Mouse (Mus musculus): ENCODE data around the gene Mecr. TPM values are rescaled to one million over a fixed set of nuclear protein-coding genes. Genes with fewer than 3 reads are reported as not detected.
A peak's percentile ranks its signal among the peaks of the same experiment; 100 is the strongest.

Gene Mecr
- polyA plus RNA-seq, 1 experiment from 2014 or later: 56.1 TPM

GRCm38 (mm10) chr4:131813798-131814197 is 29.5 kb upstream of the Mecr start:
- no peaks in the 10 kb centered on the region for H3K9me3 ChIP-seq (replicated peaks; ENCODE audit: control insufficient read depth, low read length)
- H3K4me1 ChIP-seq (ENCODE audit: control insufficient read depth, insufficient read depth, low read length): 0 out of 2 replicates have a peak, but pooled peaks cover 2% of the 10 kb centered on the region
- ATAC-seq (ENCODE audit: insufficient read depth, low FRiP score): peak; percentile 58; the same call in 1 of the 2 replicates
- no peaks in the 10 kb centered on the region for H3K36me3 ChIP-seq (ENCODE audit: control insufficient read depth, insufficient read depth, low read length)
- H3K27me3 ChIP-seq (ENCODE audit: control insufficient read depth, insufficient read depth, low read length): no peaks in the 10 kb centered on the region
- no peak overlapping the region for H3K4me2 ChIP-seq (ENCODE audit: low read depth, low read length)
- no peak overlapping the region for H3K9ac ChIP-seq (ENCODE audit: low read length)
- H3K4me3 ChIP-seq (replicated peaks; ENCODE audit: low read length): no peak overlapping the region
- H3K27ac ChIP-seq (ENCODE audit: low read length): no peak overlapping the region
- 67% methylated on average over 7 of the region's 7 CpGs for WGBS

GRCm38 (mm10) chr4:131814869-131815268 is 28.4 kb upstream of the Mecr start:
- no peak overlapping the region for H3K4me2 ChIP-seq (ENCODE audit: low read depth, low read length)
- no peaks in the 10 kb centered on the region for H3K27me3 ChIP-seq (ENCODE audit: control insufficient read depth, insufficient read depth, low read length)
- no peaks in the 10 kb centered on the region for H3K9me3 ChIP-seq (replicated peaks; ENCODE audit: control insufficient read depth, low read length)
- no peak for ATAC-seq (ENCODE audit: insufficient read depth, low FRiP score)
- no peak overlapping the region for H3K9ac ChIP-seq (ENCODE audit: low read length)
- no peaks in the 10 kb centered on the region for H3K36me3 ChIP-seq (ENCODE audit: control insufficient read depth, insufficient read depth, low read length)
- no peak overlapping the region for H3K4me3 ChIP-seq (replicated peaks; ENCODE audit: low read length)
- H3K27ac ChIP-seq (ENCODE audit: low read length): no peak overlapping the region
- 76% methylated on average over 10 of the region's 10 CpGs for WGBS
- 0 out of 2 replicates have a peak, but pooled peaks cover 2% of the 10 kb centered on the region for H3K4me1 ChIP-seq (ENCODE audit: control insufficient read depth, insufficient read depth, low read length)

GRCm38 (mm10) chr4:131815774-131816173 is 27.5 kb upstream of the Mecr start:
- no peak overlapping the region for H3K4me2 ChIP-seq (ENCODE audit: low read depth, low read length)
- no peak for ATAC-seq (ENCODE audit: insufficient read depth, low FRiP score)
- no peaks in the 10 kb centered on the region for H3K27me3 ChIP-seq (ENCODE audit: control insufficient read depth, insufficient read depth, low read length)
- H3K36me3 ChIP-seq (ENCODE audit: control insufficient read depth, insufficient read depth, low read length): no peaks in the 10 kb centered on the region
- 61% methylated on average over 10 of the region's 10 CpGs for WGBS
- no peak overlapping the region for H3K4me3 ChIP-seq (replicated peaks; ENCODE audit: low read length)
- no peaks in the 10 kb centered on the region for H3K9me3 ChIP-seq (replicated peaks; ENCODE audit: control insufficient read depth, low read length)
- 0 out of 2 replicates have a peak, but pooled peaks cover 2% of the 10 kb centered on the region for H3K4me1 ChIP-seq (ENCODE audit: control insufficient read depth, insufficient read depth, low read length)
- no peak overlapping the region for H3K9ac ChIP-seq (ENCODE audit: low read length)
- no peak overlapping the region for H3K27ac ChIP-seq (ENCODE audit: low read length)

- Histone ChIP-seq H3K4me3 (replicated peaks; ENCODE audit: low read length) (no peak overlapping the region), H3K9me3 (replicated peaks; ENCODE audit: control insufficient read depth, low read length) (no peaks in the 10 kb centered on the region), H3K4me1 (ENCODE audit: control insufficient read depth, insufficient read depth, low read length) (peaks cover 16% of the 10 kb centered on the region)
Observed at GRCm38 (mm10) chr4:131818926-131819325, 24.3 kb upstream of the Mecr start.

GRCm38 (mm10) chr4:131821161-131821731 is 22.0 kb upstream of the Mecr start:
- no peak overlapping the region for H3K4me3 ChIP-seq (replicated peaks; ENCODE audit: low read length)
- peak; percentile 31; the same call in 1 of the 2 replicates for ATAC-seq (ENCODE audit: insufficient read depth, low FRiP score)
- peak overlapping the region; percentile 74; the same call in 1 of the 2 replicates for H3K27ac ChIP-seq (ENCODE audit: low read length)
- H3K4me2 ChIP-seq (ENCODE audit: low read depth, low read length): no peak overlapping the region
- no peaks in the 10 kb centered on the region for H3K36me3 ChIP-seq (ENCODE audit: control insufficient read depth, insufficient read depth, low read length)
- H3K9me3 ChIP-seq (replicated peaks; ENCODE audit: control insufficient read depth, low read length): no peaks in the 10 kb centered on the region
- 51% methylated on average over 16 of the region's 16 CpGs for WGBS
- H3K4me1 ChIP-seq (ENCODE audit: control insufficient read depth, insufficient read depth, low read length): peaks cover 17% of the 10 kb centered on the region
- H3K9ac ChIP-seq (ENCODE audit: low read length): no peak overlapping the region
- H3K27me3 ChIP-seq (ENCODE audit: control insufficient read depth, insufficient read depth, low read length): no peaks in the 10 kb centered on the region

More at GRCm38 (mm10) chr4:131818926-131819325, 24.3 kb upstream of the Mecr start:
- no peak overlapping the region for H3K9ac ChIP-seq (ENCODE audit: low read length)
- no peak overlapping the region for H3K4me2 ChIP-seq (ENCODE audit: low read depth, low read length)
- WGBS: 57% methylated on average over 23 of the region's 23 CpGs
- H3K36me3 ChIP-seq (ENCODE audit: control insufficient read depth, insufficient read depth, low read length): no peaks in the 10 kb centered on the region
- no peaks in the 10 kb centered on the region for H3K27me3 ChIP-seq (ENCODE audit: control insufficient read depth, insufficient read depth, low read length)
- no peak overlapping the region for H3K27ac ChIP-seq (ENCODE audit: low read length)
- ATAC-seq (ENCODE audit: insufficient read depth, low FRiP score): no peak

GRCm38 (mm10) chr4:131822583-131822982 is 20.7 kb upstream of the Mecr start:
- peak; percentile 42; the same call in 1 of the 2 replicates for ATAC-seq (ENCODE audit: insufficient read depth, low FRiP score)
- H3K27me3 ChIP-seq (ENCODE audit: control insufficient read depth, insufficient read depth, low read length): no peaks in the 10 kb centered on the region
- H3K4me3 ChIP-seq (replicated peaks; ENCODE audit: low read length): no peak overlapping the region
- 64% methylated on average over 3 of the region's 3 CpGs for WGBS
- H3K9ac ChIP-seq (ENCODE audit: low read length): no peak overlapping the region
- peaks cover 31% of the 10 kb centered on the region for H3K4me1 ChIP-seq (ENCODE audit: control insufficient read depth, insufficient read depth, low read length)
- H3K36me3 ChIP-seq (ENCODE audit: control insufficient read depth, insufficient read depth, low read length): no peaks in the 10 kb centered on the region
- no peaks in the 10 kb centered on the region for H3K9me3 ChIP-seq (replicated peaks; ENCODE audit: control insufficient read depth, low read length)
- peak overlapping the region; percentile 74 for H3K27ac ChIP-seq (ENCODE audit: low read length)
- H3K4me2 ChIP-seq (ENCODE audit: low read depth, low read length): no peak overlapping the region

GRCm38 (mm10) chr4:131824939-131825338 is 18.3 kb upstream of the Mecr start:
- Histone ChIP-seq H3K27ac (ENCODE audit: low read length) (peak overlapping the region; percentile 34), H3K27me3 (ENCODE audit: control insufficient read depth, insufficient read depth, low read length) (no peaks in the 10 kb centered on the region), H3K4me2 (ENCODE audit: low read depth, low read length) (no peak overlapping the region), H3K9ac (ENCODE audit: low read length) (no peak overlapping the region), H3K9me3 (replicated peaks; ENCODE audit: control insufficient read depth, low read length) (no peaks in the 10 kb centered on the region), H3K4me1 (ENCODE audit: control insufficient read depth, insufficient read depth, low read length) (peaks cover 31% of the 10 kb centered on the region), H3K36me3 (ENCODE audit: control insufficient read depth, insufficient read depth, low read length) (no peaks in the 10 kb centered on the region), H3K4me3 (replicated peaks; ENCODE audit: low read length) (no peak overlapping the region)
- no peak for ATAC-seq (ENCODE audit: insufficient read depth, low FRiP score)
- 55% methylated on average over 3 of the region's 3 CpGs for WGBS

- 39% methylated on average over 8 of the region's 8 CpGs for WGBS
- no peaks in the 10 kb centered on the region for H3K9me3 ChIP-seq (replicated peaks; ENCODE audit: control insufficient read depth, low read length)
- H3K36me3 ChIP-seq (ENCODE audit: control insufficient read depth, insufficient read depth, low read length): no peaks in the 10 kb centered on the region
- no peak for ATAC-seq (ENCODE audit: insufficient read depth, low FRiP score)
- H3K27ac ChIP-seq (ENCODE audit: low read length): no peak overlapping the region
- H3K27me3 ChIP-seq (ENCODE audit: control insufficient read depth, insufficient read depth, low read length): no peaks in the 10 kb centered on the region
- no peak overlapping the region for H3K9ac ChIP-seq (ENCODE audit: low read length)
- no peak overlapping the region for H3K4me2 ChIP-seq (ENCODE audit: low read depth, low read length)
- H3K4me3 ChIP-seq (replicated peaks; ENCODE audit: low read length): no peak overlapping the region
- H3K4me1 ChIP-seq (ENCODE audit: control insufficient read depth, insufficient read depth, low read length): peaks cover 31% of the 10 kb centered on the region
Observed at GRCm38 (mm10) chr4:131825830-131826229, 17.4 kb upstream of the Mecr start.

- Histone ChIP-seq H3K4me3 (replicated peaks; ENCODE audit: low read length) (no peak overlapping the region), H3K27me3 (ENCODE audit: control insufficient read depth, insufficient read depth, low read length) (no peaks in the 10 kb centered on the region), H3K36me3 (ENCODE audit: control insufficient read depth, insufficient read depth, low read length) (no peaks in the 10 kb centered on the region), H3K4me2 (ENCODE audit: low read depth, low read length) (no peak overlapping the region), H3K9ac (ENCODE audit: low read length) (no peak overlapping the region), H3K9me3 (replicated peaks; ENCODE audit: control insufficient read depth, low read length) (no peaks in the 10 kb centered on the region), H3K4me1 (ENCODE audit: control insufficient read depth, insufficient read depth, low read length) (peaks cover 22% of the 10 kb centered on the region), H3K27ac (ENCODE audit: low read length) (peak overlapping the region; percentile 21; the same call in 1 of the 2 replicates)
- peak; percentile 66 for ATAC-seq (ENCODE audit: insufficient read depth, low FRiP score)
- WGBS: 5% methylated on average over 6 of the region's 6 CpGs
Observed at GRCm38 (mm10) chr4:131826905-131827304, 16.4 kb upstream of the Mecr start.
